Mouse (Mus musculus): ENCODE measurements at regions not wholly inside any gene's neighbourhood (a gene's known extent, or its start where the extent isn't known, plus 50 kb on each side); places are given as distances from the start of the nearest gene placed in this dataset.

DNA sequence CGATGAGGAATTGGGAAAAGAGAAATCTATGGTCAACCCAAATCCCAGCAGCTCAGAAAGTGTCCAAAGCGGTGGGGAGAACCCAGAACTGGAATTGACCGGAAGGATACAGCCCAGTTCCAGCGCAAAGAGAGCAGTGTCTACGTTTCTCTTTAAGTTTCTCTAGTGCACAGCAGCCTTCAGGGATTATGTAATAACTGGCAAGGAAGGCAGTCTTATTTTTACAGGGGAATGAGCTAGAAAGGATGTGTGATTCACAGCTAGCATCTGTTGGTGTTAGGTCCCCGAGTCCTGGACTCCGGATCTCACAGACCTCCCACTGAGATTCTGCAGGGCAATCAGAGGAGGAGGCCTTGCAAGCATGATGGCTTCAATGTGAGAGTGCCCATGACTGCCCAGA lies 121.8 kb downstream of the Sec31a start:
- no peak for TF ChIP-seq CTCF (IDR thresholded peaks at IDR 0.05; ENCODE audit: low read depth)
- no peak for TF ChIP-seq EP300 (optimal IDR thresholded peaks at IDR 0.05)

Data from stomach, postnatal 0 days (tissue).